Mouse (Mus musculus) kidney, postnatal 14 days (tissue): ENCODE data around the gene Anp32b.

Source experiments
- DNase-seq: peaks from one replicate; pipeline ENCODE4 v3.0.0; 2022; ENCODE audit warnings: mixed read lengths

Gene Anp32b

GRCm38 (mm10) chr4:46450519-46451131, at the start of gene Anp32b:
Anp32b (plus strand) TSS chr4:46450902.
- peak; percentile 96 for DNase-seq

- no peak for DNase-seq
Observed at GRCm38 (mm10) chr4:46404042-46404795, 46.5 kb upstream of the Anp32b start.

DNA sequence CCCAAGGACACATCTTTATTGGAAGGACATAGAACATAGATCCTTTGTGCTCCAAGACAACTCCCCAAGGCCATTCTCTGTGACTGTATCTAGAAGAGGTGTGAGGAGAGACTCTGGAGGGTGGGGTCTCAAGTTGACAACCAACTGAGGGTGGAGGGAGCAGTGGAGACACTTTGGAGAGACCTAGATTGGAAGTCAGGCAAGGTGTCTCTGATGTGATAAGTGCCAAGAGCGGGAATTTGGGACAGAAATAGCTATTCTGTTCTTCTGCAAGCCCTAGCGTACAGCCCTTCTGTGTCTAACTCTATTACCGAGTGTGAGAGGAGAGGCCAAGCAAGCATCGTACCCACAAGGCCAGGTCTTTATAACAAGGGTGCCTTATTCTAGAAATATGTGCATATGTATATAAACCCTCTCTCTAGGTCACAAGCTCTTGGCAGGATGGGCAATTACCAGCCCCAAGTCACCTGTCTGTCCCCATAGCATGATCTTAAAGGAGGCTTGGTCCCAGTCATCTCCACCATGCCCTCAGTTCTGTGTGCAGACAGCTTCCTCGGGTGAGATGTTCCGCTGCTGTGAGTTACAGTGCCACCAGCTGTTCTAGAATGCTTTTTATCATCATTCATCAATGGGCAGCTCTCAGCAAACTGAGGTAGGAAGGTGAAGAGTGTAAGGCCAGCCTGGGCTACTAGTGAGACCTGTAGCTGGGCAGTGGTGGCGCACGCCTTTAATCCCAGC, 43.6 kb upstream of the Anp32b start:
- DNase-seq = no peak

- DNase-seq = no peak
Observed at GRCm38 (mm10) chr4:46410677-46411076, 40.0 kb upstream of the Anp32b start.

GRCm38 (mm10) chr4:46411489-46411888, 39.2 kb upstream of the Anp32b start:
- no peak for DNase-seq

DNA sequence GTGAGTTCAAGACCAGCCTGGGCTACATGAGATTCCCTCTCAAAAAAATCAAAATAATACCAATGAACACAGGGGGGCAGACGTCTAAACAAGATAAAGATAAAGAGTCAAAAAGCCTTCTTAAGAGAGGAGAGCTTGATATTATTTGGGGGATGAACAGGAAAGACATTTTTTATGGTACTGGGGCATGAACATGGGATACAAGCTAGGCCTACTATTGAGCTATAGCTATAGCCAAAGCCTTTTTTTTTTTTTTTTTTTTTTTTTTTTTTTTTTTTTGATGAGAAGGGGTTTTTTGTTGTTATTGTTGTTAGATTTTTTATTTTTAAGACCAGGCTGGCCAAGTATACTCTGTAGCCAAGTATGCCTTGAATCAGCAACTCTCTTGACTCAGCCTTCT, 38.6 kb upstream of the Anp32b start:
- DNase-seq = no peak

GRCm38 (mm10) chr4:46413406-46413805, 37.3 kb upstream of the Anp32b start, which contains the start of gene Hemgn:
Hemgn (minus strand) TSS chr4:46413506.
- no peak for DNase-seq

DNA sequence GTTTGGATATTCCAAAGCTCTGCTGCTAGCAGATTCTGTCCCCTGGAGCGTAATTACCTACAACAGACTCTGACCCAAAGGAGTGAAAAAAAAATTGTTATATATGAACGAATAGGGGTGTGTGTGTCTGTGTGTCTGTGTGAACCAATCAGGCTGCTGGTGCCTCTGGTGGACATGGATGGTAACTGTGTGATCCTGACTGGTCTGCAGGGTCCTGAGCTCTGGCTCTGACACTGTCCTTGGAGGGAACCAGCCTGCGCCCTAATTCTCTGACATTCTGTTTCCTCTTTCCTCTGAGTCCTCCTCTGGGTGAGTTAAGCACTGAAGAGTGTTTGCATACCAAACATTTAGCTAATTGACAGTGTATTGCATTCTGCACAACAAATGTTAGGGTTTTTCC, 33.2 kb upstream of the Anp32b start:
- DNase-seq = peak; percentile 30

- no peak for DNase-seq
Observed at GRCm38 (mm10) chr4:46418851-46419250, 31.9 kb upstream of the Anp32b start.

DNA sequence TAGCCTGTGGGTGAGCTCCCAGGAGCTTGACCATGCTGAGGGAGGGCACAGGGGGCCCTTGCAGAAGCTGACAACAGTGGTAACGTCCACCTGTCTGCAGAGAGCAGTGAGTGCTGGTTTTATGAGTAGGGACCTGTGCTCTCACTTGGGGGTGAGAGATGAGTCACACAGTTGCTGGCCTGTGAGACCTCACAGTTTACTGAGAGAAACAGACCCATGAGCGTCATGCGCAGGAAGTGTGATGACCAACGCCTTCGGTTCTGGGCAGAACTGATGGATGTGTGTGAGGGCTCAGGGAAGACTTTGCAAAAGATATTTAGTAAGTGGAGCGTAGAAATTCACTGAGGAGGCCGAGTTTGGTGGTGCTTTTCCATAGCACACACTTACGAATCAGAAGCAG, 28.1 kb upstream of the Anp32b start:
- no peak for DNase-seq

- no peak for DNase-seq
Observed at GRCm38 (mm10) chr4:46428903-46429499, 21.7 kb upstream of the Anp32b start.

- no peak for DNase-seq
Observed at GRCm38 (mm10) chr4:46432339-46433036, 18.2 kb upstream of the Anp32b start.

GRCm38 (mm10) chr4:46442501-46442900, 8.2 kb upstream of the Anp32b start:
- DNase-seq = no peak

DNA sequence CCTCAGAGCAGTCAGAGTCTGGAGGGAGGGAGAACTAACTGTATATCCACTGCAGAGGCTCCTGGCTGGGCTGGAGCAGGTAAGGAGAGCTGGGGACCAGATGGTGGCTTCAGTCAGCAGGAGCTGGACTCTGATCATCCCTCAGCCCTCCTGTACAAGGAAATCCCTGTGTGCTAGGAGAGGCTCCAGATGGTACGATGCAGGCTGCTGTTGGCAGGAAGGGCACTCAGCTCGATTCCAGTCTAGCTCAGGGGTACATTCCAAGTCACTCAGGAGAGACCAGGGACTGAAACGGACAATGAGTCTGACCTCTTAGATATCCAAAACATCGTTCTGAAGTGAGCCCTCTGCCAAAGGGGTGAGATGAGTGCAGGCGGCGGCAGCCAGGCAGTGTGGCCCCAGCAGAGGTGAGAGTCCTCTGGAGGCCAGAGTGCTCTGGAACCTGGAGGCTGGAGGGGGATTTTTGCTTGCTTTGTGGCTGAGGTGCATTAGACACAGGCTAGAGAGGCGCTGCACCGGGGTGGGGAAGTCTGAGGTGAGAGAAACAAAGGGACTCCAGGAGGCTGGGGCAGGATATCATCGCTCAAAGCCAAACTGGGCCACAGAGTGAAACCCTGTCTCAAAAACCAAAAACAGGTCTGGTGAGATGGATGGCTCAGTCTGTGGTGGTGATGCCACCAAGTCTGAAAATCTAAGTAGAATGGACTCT, 5.3 kb upstream of the Anp32b start:
- DNase-seq = no peak

DNA sequence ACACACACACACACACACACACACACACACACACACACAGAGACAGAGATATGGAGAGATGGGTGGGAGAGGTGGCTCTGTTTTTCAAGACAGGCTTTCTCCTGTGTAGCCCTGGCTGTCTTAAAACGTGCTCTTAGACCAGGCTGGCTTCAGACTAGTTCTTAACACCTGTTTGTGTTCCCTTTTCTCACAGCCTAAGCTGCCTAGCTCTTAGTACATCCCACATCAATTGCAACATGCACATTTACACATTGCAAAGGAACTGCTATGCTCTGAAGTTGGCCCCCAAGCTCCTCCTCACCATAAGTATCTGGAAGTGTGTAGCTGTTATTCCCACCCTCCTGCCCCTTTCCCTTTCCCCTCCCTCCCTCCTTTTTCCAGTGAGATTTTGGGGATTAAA, 3.2 kb upstream of the Anp32b start:
- DNase-seq = no peak

GRCm38 (mm10) chr4:46448886-46449285, 1.8 kb upstream of the Anp32b start:
- DNase-seq = no peak

- DNase-seq = no peak
Observed at GRCm38 (mm10) chr4:46450020-46450518, 633 bp upstream of the Anp32b start.

DNA sequence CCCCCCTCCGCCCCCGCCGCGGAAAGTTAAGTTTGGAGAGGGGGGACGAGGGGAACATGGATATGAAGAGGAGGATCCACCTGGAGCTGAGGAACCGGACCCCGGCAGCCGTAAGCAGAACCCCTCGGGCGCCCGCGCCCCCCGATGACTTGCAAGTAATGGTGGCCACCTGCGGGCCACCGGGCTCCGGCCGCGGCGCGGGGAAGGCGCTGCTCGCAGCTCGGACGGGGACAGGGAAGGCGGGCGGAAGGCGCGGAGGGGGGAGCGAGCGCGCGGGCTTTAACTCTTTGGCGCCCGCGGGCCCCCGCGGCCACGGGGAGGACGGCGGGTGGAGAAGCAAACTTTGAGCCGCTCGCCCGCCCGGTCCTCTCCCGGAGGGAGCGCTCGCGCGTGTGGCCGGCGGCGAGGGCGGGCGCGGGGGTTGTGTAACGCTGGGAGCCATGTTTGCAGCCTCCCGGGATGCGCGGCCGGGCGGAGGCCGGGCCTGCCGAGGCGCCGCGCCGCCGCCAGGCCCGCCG, 597 bp downstream of the Anp32b start:
- peak; percentile 84 for DNase-seq

DNA sequence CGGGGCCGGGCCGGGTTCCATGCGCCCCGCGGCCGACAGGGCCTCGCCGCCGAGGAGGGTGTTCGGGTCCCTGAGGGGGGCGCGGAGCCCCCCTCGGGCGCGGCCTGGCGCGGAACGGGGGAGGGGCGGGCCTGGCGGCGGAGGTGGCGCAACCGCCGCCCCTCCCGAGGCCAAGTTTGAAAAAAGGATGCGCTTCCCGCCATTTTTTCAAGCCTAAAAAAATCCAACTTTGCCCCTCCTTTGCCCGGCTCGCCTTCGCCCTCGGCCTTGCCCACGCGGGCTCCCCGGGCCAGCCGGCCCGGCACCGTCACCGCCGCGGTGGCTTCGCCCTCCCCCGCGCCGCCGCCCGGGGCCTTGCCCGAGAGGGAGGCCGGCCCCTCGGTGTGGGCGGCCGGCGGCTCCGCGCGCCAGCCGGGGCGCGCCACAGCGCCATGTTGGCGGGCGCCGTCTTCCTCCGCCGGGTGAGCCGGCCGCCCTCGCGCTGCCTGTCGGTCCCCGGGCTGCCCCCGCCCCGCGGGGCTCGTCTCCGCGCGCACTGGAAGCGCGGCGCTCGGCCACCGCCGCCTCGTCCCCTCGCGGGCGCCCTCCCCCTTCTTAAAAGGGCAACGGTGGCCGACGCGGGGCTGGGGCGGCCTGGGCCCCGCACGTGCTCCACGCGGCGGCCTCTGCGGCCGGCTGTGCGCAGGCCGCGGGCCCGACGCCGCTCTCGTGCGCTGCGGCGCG, 1.2 kb downstream of the Anp32b start:
- DNase-seq = peak; percentile 86

DNA sequence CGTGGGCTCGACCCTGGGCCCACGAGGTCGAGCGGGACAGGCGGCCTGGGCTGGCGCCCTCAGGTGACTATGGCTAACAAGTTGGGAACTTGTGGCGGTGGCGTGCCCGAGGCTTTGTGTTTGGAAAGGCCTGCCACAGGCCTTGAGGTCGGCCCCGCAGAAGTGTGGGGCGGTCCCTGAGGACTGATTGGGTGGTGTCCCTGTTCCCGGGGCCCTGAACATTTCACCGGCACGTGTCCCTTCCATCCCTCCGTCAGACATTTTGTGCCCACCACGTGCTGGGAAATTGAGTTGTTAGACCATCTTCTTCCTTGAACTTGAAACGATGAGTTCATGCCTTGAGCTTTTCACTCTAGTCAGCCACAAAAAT, 1.8 kb downstream of the Anp32b start:
- DNase-seq = peak; percentile 63
